Mouse (Mus musculus): ENCODE data around the gene Phip.

- TF ChIP-seq CTCF (IDR thresholded peaks at IDR 0.05; ENCODE audit: low read depth, low read length): no peak
- no peak for TF ChIP-seq GATA1 (IDR thresholded peaks at IDR 0.05; ENCODE audit: borderline replicate concordance, low read length)
These were observed 143.4 kb downstream of the Phip start for GRCm38 (mm10) chr9:82831891-82832290.
